Mouse (Mus musculus): Measurements from ENCODE around the gene Jmjd4.
A peak's percentile ranks its signal among the peaks of the same experiment; 100 is the strongest.

Jmjd4 gene

GRCm38 (mm10) chr11:59449741-59450229 lies at the start of gene Jmjd4:
Gene Jmjd4, plus strand, starts transcription at chr11:59450045.
- peak; percentile 76 to 78 for DNase-seq (ENCODE audit: low read depth in 2 of 2, low spot score in 2 of 2)

DNA sequence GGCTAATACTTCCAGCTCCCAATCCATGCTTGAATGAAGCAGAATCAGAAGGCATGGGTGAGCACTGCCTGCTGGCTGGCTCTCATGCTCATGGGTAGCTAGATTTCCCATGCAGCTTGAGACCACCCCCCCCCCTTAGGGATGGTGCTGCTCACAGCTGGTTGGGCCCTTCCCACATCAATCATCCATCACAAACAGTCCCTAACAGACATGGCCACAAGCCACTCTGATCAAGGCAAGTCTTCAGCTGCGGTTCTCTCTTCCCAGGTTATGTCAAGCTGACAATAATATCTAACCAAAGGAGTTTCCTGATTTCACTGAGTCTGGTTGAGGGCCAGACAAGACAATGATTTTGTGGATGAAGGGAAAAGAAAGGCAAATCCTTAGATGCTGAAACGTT lies 49.0 kb upstream of the Jmjd4 start:
- DNase-seq (ENCODE audit: low read depth in 2 of 2, low spot score in 2 of 2), result no peak

DNA sequence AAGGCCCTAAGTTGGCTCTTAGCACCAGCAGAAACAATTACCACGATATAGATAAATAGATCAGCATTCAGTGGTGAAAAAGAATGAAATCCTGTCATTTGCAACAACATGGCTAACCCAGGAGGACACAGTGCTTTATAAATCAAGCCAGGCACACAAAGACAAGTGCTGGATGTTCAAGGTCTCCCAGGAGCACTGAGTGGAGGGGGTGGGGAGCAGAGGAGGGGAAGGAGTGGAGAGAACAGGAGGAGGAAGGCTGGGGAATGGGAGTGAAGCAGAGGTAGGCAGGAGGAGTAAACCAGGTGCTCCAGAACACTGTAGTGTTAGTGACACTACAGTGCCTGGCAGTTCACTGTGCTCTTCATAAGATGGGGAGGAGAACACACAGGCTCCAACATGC lies 44.1 kb upstream of the Jmjd4 start:
- no peak for DNase-seq (ENCODE audit: low read depth in 2 of 2, low spot score in 2 of 2)

DNA sequence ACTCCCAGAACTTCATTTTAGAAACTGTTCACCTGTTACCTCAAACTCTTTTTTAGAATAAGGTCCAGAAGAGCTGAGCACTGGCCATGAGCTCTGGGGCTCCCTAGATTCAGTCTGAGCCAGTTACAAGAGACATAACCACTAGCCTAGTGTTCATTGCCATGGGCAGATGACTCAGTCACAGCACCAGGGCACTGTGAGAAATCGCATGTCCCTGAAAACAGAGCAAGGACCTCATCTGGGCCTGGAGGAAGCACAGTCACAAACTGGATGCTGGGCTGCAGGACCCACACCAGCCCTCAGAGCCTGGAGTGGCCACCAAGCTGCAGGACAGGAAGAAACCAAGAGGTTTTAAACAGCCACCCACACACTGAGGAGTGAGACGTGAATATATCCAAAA lies 39.0 kb upstream of the Jmjd4 start:
- no peak for DNase-seq (ENCODE audit: low read depth in 2 of 2, low spot score in 2 of 2)

- DNase-seq (ENCODE audit: low read depth in 2 of 2, low spot score in 2 of 2), result no peak
Observed at GRCm38 (mm10) chr11:59412058-59412457, 37.8 kb upstream of the Jmjd4 start.

DNA sequence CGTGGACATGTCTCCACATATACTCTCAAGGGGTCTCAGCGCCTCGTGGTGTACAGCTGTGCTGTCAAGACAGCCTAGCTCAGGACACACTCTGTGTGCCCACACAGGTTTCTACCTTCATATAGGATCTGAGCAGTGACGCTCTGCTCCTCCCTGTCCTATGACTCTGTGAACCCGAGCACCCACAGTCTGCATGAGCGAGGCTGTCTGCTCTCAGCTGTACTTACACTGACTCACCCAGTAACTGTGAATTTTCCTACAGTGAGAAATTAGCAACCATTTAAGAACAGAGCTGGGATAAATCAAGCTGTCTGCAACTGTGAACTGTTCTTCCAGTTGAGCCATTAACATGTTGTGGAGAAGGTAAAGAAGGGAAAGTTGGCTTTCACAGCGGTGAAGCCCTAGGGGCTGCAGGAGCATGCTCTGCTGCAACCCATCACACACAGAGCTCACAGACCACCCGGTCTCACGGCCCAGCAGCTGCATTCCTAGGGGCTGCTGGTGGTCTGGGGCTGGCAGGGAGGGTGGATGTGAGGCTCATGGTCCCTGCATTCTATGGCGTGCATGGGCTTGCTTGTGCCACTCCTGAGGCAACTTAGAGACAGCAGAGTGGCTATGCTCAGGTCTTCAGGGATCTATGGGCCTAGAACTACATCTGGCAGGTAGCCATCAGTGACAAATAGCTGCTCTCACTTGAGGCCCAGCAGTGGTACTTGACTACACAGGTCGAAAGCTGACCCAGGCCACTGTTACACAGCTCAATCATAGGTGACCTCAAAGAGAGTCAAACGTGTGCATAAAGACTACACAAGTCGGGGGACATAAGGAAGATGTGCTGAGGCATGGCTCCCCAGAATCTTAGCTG lies 36.6 kb upstream of the Jmjd4 start:
- DNase-seq (ENCODE audit: low read depth in 2 of 2, low spot score in 2 of 2), result no peak

GRCm38 (mm10) chr11:59418708-59419107 lies 31.1 kb upstream of the Jmjd4 start:
- no peak for DNase-seq (ENCODE audit: low read depth in 2 of 2, low spot score in 2 of 2)

DNA sequence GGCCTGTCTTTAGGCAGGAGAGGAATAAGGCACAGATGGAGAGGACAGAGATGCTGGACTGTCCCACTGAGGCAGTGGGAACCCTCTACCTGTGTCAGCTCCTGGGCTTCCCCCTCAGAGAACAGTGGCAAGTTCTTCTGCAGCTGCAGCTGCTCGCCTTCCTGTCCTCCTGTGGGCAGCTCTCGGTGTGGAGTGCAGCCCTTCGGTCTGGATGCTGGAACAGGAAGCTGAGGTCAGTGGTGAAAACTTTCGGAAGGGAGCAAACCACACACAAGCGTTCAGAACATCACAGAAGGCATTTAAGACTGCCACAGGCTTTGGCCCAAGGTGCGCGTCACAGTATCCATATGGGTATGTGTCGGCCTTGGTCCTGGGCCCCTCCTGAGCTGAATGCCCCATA lies 28.4 kb upstream of the Jmjd4 start:
- no peak for DNase-seq (ENCODE audit: low read depth in 2 of 2, low spot score in 2 of 2)

DNA sequence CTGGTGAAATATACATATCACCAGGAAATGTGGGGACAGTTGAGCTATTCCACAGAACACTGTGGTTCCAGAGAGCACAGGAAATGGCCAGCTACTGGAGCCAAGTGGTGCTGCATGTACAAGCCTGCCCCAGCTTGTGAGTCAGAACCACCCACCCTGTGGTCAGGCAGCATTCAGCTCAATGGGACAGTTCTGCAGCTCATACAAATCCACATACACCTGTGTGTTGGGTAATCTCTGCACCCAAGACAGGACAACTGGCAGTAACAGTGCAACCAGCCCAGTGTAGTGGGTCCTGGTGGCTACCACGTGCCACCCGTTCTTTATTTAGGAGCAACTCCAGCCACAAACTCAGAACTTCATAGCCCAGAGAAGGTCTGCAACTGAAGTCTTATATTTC lies 27.9 kb upstream of the Jmjd4 start:
- DNase-seq (ENCODE audit: low read depth in 2 of 2, low spot score in 2 of 2), result no peak

DNA sequence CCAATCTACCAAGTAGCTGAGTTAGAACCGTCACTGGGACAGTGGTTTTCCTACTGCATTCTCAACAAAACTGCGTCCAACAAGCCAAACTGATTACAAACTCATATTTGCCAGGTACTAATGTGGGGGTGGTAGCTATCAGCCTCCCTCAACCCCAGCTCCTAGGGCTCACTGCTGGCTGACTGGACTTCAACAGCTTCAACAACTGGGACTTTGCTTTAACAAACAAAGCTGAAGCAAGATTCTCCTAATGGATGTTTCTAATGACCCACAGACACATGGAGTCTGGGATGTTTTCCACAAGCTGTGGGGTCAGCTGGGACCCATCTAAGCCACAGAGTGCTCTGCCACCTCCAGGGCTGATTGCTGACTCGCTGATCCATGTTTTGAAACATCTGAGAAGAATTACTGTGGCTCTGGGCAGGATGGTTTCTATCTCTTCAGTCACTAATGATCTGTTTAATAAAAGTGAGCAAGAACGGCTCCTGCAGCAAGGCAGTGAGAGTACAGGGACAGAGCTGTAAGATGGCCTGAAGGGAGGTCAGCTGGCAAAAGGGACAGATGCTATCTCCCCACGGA lies 26.7 kb upstream of the Jmjd4 start:
- no peak for DNase-seq (ENCODE audit: low read depth in 2 of 2, low spot score in 2 of 2)

GRCm38 (mm10) chr11:59425671-59426101 lies 24.2 kb upstream of the Jmjd4 start:
- peak; percentile 74 to 83 for DNase-seq (ENCODE audit: low read depth in 2 of 2, low spot score in 2 of 2)

GRCm38 (mm10) chr11:59428057-59428660 lies 21.7 kb upstream of the Jmjd4 start:
- DNase-seq (ENCODE audit: low read depth in 2 of 2, low spot score in 2 of 2), result no peak

DNA sequence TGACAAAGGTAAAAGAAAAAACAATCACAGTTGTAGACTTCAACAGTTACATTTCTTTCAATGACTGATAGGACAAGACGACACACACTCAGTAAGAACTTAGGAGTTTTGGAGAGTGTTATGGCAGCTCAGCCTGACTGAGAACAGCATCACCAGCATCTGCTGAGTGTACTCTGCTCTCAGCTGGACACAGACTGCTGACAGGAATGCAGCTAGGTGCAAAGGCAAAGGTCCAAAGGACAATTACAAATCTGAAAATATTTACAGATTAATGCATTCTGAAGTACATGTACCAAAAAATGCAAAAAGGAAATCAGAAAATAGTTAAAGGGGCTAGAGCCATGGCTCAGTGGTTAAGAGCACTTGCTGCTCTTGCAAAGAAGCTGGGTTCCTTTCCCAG lies 19.9 kb upstream of the Jmjd4 start:
- no peak for DNase-seq (ENCODE audit: low read depth in 2 of 2, low spot score in 2 of 2)

DNA sequence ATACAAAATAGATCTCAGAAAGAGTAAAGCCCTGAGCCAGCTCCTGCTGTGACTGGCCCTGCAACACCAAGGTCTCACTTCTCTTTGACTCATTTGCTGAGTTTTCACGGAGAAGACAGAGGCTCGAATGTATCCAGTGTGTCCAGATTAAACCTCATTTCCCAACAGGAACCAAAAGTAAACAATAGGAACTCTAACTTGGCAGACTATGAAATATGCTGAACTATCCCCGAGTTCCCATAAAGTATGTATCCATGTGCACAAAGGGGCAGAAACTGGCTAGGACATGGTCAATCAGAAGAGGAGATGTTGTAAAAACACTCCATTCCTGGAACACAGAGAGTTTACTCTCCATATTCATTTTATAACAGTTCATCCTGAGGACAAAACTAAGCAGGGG lies 17.6 kb upstream of the Jmjd4 start:
- DNase-seq (ENCODE audit: low read depth in 2 of 2, low spot score in 2 of 2), result no peak

GRCm38 (mm10) chr11:59437954-59438353 lies 11.9 kb upstream of the Jmjd4 start:
- no peak for DNase-seq (ENCODE audit: low read depth in 2 of 2, low spot score in 2 of 2)

GRCm38 (mm10) chr11:59443102-59443501 lies 6.7 kb upstream of the Jmjd4 start:
- no peak for DNase-seq (ENCODE audit: low read depth in 2 of 2, low spot score in 2 of 2)

DNA sequence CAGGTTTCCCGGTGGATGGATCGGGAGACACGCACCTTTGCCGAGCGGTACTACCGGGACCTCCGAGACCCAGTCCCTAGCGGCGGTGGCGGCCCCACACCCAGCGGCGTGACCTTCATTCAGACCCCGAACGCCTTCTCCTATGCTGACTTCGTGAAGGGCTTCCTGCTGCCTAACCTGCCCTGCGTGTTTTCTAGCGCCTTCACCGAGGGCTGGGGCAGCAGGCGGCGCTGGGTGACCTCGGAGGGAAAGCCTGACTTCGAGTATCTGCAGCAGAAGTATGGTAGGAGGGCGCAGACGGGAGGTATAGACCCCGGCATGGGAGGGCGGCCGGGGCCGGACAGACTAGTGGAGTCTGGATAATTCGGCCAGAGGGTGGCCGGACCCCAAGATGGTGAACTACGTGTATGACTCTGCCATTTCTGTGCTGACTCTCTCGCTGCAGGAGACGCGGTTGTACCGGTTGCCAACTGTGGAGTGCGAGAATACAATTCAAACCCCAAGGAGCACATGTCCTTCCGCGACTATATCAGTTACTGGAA lies 456 bp downstream of the Jmjd4 start:
- peak in 1 of 2 experiments; percentile 42 for DNase-seq (ENCODE audit: low read depth in 2 of 2, low spot score in 2 of 2)

GRCm38 (mm10) chr11:59451086-59451485 lies 1.2 kb downstream of the Jmjd4 start, which contains the start of gene Snap47:
Gene Snap47, minus strand, starts transcription at chr11:59451186.
- DNase-seq (ENCODE audit: low read depth in 2 of 2, low spot score in 2 of 2), result no peak

DNA sequence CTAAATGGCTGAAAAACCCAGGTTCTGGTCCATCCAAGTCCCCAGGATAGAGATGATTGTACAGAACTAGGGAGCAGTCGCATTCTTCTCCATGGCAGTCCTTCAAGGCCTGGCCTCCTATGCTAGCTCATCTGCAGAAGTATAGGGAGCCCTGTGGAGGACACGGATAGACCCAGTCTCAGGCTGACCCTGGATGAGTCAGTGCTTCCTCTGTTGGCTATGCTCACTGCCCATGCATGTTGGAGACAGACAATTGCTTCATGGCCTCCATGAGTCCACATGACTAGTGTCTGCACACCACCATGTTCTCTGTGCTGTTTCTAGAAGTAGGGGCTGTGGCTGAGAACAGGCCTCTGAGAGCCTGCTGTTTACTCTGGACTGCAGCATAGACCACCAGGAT lies 6.5 kb downstream of the Jmjd4 start:
- no peak for DNase-seq (ENCODE audit: low read depth in 2 of 2, low spot score in 2 of 2)

DNA sequence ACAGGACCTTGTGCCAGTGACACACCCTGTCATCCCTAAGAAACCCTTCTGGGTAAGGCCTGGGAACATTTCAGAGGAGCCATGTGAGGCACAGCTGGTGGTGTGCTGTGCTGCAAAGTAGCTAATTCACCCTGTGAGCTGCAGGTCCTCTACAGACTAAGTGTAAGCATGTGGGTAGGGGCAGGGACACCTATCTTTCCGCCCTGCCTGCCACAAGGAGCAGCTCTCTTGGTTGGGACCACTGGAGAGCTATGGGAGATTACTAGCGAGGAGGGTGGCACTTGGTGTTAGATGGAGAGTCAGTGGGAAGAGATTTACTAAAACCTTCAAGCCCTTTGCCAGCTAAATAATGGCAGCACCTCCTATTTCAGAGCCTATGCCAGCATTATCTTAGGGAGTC lies 7.0 kb downstream of the Jmjd4 start:
- no peak for DNase-seq (ENCODE audit: low read depth in 2 of 2, low spot score in 2 of 2)

DNA sequence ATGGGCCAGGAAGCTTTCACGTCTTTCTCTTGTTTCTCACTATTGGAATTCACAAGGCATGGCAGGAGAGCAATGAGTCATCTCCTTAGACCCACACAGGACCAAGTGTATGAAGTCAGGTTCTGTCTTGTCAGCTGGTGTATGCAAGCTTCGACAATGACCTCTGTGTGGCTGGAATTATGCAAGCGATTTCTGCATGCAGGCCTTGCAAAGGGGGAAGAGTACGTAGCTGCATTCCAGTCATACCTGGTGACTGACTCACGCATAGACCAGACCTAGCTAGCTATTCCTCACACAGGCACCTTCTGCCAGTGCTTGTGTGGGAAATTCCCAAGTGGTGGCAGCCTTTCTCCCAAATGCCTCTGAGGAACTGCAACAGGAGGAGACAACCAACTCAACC lies 9.1 kb downstream of the Jmjd4 start:
- no peak for DNase-seq (ENCODE audit: low read depth in 2 of 2, low spot score in 2 of 2)

- no peak for DNase-seq (ENCODE audit: low read depth in 2 of 2, low spot score in 2 of 2)
Observed at GRCm38 (mm10) chr11:59460459-59460858, 10.6 kb downstream of the Jmjd4 start.
